Mouse (Mus musculus) liver, embryonic 14.5 days (tissue): ENCODE measurements around the gene Srgap1.

Experiments
- CTCF ChIP-seq: IDR thresholded peaks from 2 replicates; pipeline ENCODE4 v1.5.1; 2016; ENCODE audit warnings: antibody characterized with exemption, low read depth, control low read depth
- EP300 ChIP-seq: IDR thresholded peaks from 2 replicates; pipeline ENCODE4 v1.6.1; 2016; ENCODE audit warnings: antibody characterized with exemption, low read depth

DNA sequence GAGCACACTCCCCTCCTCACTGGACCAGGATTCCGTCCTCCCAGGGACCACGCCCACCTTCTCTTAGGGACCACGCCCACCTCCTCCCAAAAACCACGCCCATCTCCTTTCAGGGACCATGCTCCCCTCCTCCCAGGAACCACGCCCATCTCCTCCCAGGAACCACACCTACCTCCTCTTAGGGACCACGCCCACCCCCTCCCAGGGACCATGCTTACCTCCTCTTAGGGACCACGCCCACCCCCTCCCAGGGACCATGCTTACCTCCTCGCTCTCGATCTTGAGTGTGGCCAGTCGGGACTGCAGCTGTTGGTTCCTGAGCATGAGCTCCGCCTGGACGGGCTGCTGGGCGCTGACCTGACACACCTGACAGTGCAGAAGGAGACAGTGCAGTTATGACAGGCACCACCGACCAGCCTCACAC lies 193.7 kb downstream of the Srgap1 start:
- TF ChIP-seq CTCF: no peak
- TF ChIP-seq EP300: no peak
